Mouse (Mus musculus) subcutaneous adipose tissue, adult 2 months (tissue): Measurements from ENCODE around the gene Olfr1047. TPM values are rescaled to one million over a fixed set of nuclear protein-coding genes. Genes with fewer than 3 reads are reported as not detected.

Experiments
- polyA plus RNA-seq: library from polyadenylated mRNA; depleted of rRNA; stranded (reverse); fragments of >200 nt; gene quantifications from 2 replicates; pipeline ENCODE4 v1.2.3, GENCODE M21; 2012; ENCODE audit warnings: low replicate concordance; rRNA removed

Olfr1047 gene
- polyA plus RNA-seq = not detected in 2 replicates

GRCm38 (mm10) chr2:86231301-86231700 lies at the start of gene Olfr1047:
Gene Olfr1047, minus strand, starts transcription at chr2:86231401.

GRCm38 (mm10) chr2:86278988-86279387 lies 47.8 kb upstream of the Olfr1047 start, which contains the start of gene Olfr1051:
Gene Olfr1051, minus strand, starts transcription at chr2:86279088.

GRCm38 (mm10) chr2:86258228-86258627 lies 27.0 kb upstream of the Olfr1047 start, which contains the start of gene Olfr1049:
Gene Olfr1049, minus strand, starts transcription at chr2:86258328.

GRCm38 (mm10) chr2:86240189-86240588 lies 9.0 kb upstream of the Olfr1047 start, which contains the start of gene Olfr1048:
Gene Olfr1048, minus strand, starts transcription at chr2:86240289.

GRCm38 (mm10) chr2:86219214-86219613 lies 12.0 kb downstream of the Olfr1047 start, which contains the start of gene Olfr1046:
Gene Olfr1046, minus strand, starts transcription at chr2:86219314.

GRCm38 (mm10) chr2:86202909-86203308 lies 28.3 kb downstream of the Olfr1047 start, which contains the start of gene Olfr1045:
Gene Olfr1045, minus strand, starts transcription at chr2:86203009.

GRCm38 (mm10) chr2:86185583-86185982 lies 45.6 kb downstream of the Olfr1047 start, which contains the start of gene Olfr52:
Gene Olfr52, minus strand, starts transcription at chr2:86185683.

GRCm38 (mm10) chr2:86177720-86178119 lies 53.5 kb downstream of the Olfr1047 start, which contains the start of gene Olfr1044:
Gene Olfr1044, minus strand, starts transcription at chr2:86177820.

Other genes starting within 250 kb of the Olfr1047 start
- gene Olfr1031, start 241.1 kb downstream of the Olfr1047 start, polyA plus RNA-seq = not detected in 2 replicates
- gene Olfr1032, start 225.9 kb downstream of the Olfr1047 start, polyA plus RNA-seq = not detected in 2 replicates
- gene Olfr1033, start 210.8 kb downstream of the Olfr1047 start, polyA plus RNA-seq = 1.3 and 1.7 TPM in 2 replicates
- 0.23 and 0.26 TPM in 2 replicates for gene Olfr1034, start 185.5 kb downstream of the Olfr1047 start, polyA plus RNA-seq
- gene Olfr1036, start 157.4 kb downstream of the Olfr1047 start, polyA plus RNA-seq = not detected in 2 replicates
- gene Olfr1037, start 144.0 kb downstream of the Olfr1047 start, polyA plus RNA-seq = not detected in 2 replicates
- not detected in 2 replicates for gene Olfr1039, start 95.5 kb downstream of the Olfr1047 start, polyA plus RNA-seq
- gene Olfr1040, start 84.7 kb downstream of the Olfr1047 start, polyA plus RNA-seq = not detected in 2 replicates
- not detected in 2 replicates for gene Olfr1042, start 69.6 kb downstream of the Olfr1047 start, polyA plus RNA-seq
- not detected in 2 replicates for gene Olfr1043, start 63.9 kb downstream of the Olfr1047 start, polyA plus RNA-seq
- not detected in 2 replicates for gene Olfr1044, start 53.6 kb downstream of the Olfr1047 start, polyA plus RNA-seq
- not detected in 2 replicates for gene Olfr52, start 45.7 kb downstream of the Olfr1047 start, polyA plus RNA-seq
- gene Olfr1045, start 28.4 kb downstream of the Olfr1047 start, polyA plus RNA-seq = not detected in 2 replicates
- not detected in 2 replicates for gene Olfr1046, start 12.1 kb downstream of the Olfr1047 start, polyA plus RNA-seq
- not detected in 2 replicates for gene Olfr1048, start 8.9 kb upstream of the Olfr1047 start, polyA plus RNA-seq
- gene Olfr1049, start 26.9 kb upstream of the Olfr1047 start, polyA plus RNA-seq = not detected in 2 replicates
- gene Olfr1051, start 47.7 kb upstream of the Olfr1047 start, polyA plus RNA-seq = not detected in 2 replicates
- gene Olfr1052, start 61.1 kb upstream of the Olfr1047 start, polyA plus RNA-seq = not detected in 2 replicates
- not detected in 2 replicates for gene Olfr1053, start 83.9 kb upstream of the Olfr1047 start, polyA plus RNA-seq
- not detected in 2 replicates for gene Olfr1054, start 104.0 kb upstream of the Olfr1047 start, polyA plus RNA-seq
- gene Olfr1055, start 118.9 kb upstream of the Olfr1047 start, polyA plus RNA-seq = not detected in 2 replicates
- gene Olfr1056, start 131.1 kb upstream of the Olfr1047 start, polyA plus RNA-seq = not detected in 2 replicates
- not detected in 2 replicates for gene Olfr1057, start 147.0 kb upstream of the Olfr1047 start, polyA plus RNA-seq
- gene Olfr1058, start 157.2 kb upstream of the Olfr1047 start, polyA plus RNA-seq = not detected in 2 replicates
- gene Olfr1061, start 182.6 kb upstream of the Olfr1047 start, polyA plus RNA-seq = not detected in 2 replicates
- not detected in 2 replicates for gene Olfr1062, start 195.3 kb upstream of the Olfr1047 start, polyA plus RNA-seq
- gene Olfr1065, start 219.2 kb upstream of the Olfr1047 start, polyA plus RNA-seq = not detected in 2 replicates
- not detected in 2 replicates for gene Olfr1066, start 224.9 kb upstream of the Olfr1047 start, polyA plus RNA-seq